ENCODE assay signal across 19 mouse cellular contexts in genomic region chr10:3936864-3937263, GRCm38 (mm10). TPM values are rescaled to one million over a fixed set of nuclear protein-coding genes. Genes with fewer than 3 reads are reported as not detected.
DNase-seq lines count a peak whose midpoint lies in the region; ATAC-seq and TF ChIP-seq lines count a peak whose summit lies in the region.
"Had no signal": no experiment of that assay in that cellular context is flagged by ENCODE, and none has a peak within 500 bp of the region (broad histone marks: within the 10 kb centered on the region; RNA-seq: fewer than 3 reads in every experiment).

No protein-coding gene starts in this region.

- no peak overlapping the region for H3K4me3 ChIP-seq in midbrain, embryonic 11.5 days (ENCODE audit: low read depth, low read length)
- H3K4me3 ChIP-seq in midbrain, postnatal 0 days (ENCODE audit: low read depth, low read length), result no peak overlapping the region
- H3K4me3 ChIP-seq: embryonic facial prominence, embryonic 10.5 days; embryonic facial prominence, embryonic 12.5 days had no signal

- no peak overlapping the region for H3K27ac ChIP-seq in midbrain, embryonic 11.5 days (ENCODE audit: low read depth, low read length)
- H3K27ac ChIP-seq in midbrain, postnatal 0 days (ENCODE audit: low read depth, low read length), result no peak overlapping the region
- H3K27ac ChIP-seq: embryonic facial prominence, embryonic 10.5 days; embryonic facial prominence, embryonic 12.5 days had no signal

- peaks cover 8% of the 10 kb centered on the region for H3K4me1 ChIP-seq in midbrain, embryonic 11.5 days (ENCODE audit: control insufficient read depth, insufficient read depth, low read length)
- H3K4me1 ChIP-seq in midbrain, postnatal 0 days (ENCODE audit: insufficient read depth, low read length), result no peaks in the 10 kb centered on the region

- intact Hi-C loops in left cerebral cortex, postnatal 10 days (cut with DNase I), result no loop called here

- DNase-seq in midbrain, embryonic 11.5 days (ENCODE audit: low spot score, missing footprints), result peak; percentile 69
- DNase-seq in midbrain, postnatal 0 days (ENCODE audit: low spot score), result no peak
- DNase-seq in left cerebral cortex, postnatal 10 days (ENCODE audit: extremely low spot score in 1 of 2, low spot score in 2 of 2), result no peak
- DNase-seq in yolk sac, embryonic 10.5 days (ENCODE audit: low spot score), result no peak
- DNase-seq: adrenal gland, adult 2 months; adrenal gland, postnatal 10 days; adrenal gland, postnatal 25 days; cerebellum, adult 11 months; cerebellum, adult 18-20 months; cerebellum, adult 8-10 months; cerebellum, adult 9-11 months; cerebellum, postnatal 14 days; cerebellum, postnatal 36 days had no signal

- no peak for ATAC-seq in midbrain, embryonic 11.5 days (ENCODE audit: low FRiP score)
- no peak for ATAC-seq in midbrain, postnatal 0 days (ENCODE audit: low FRiP score)
- ATAC-seq in granulocyte monocyte progenitor cell, adult 5-6 weeks (replicated peaks; ENCODE audit: poor library complexity, severe bottlenecking), result peak; percentile 97
- peak; percentile 97 for ATAC-seq in megakaryocyte progenitor cell, adult 5-6 weeks (replicated peaks; ENCODE audit: poor library complexity)
- ATAC-seq: forebrain, embryonic 14.5 days; forebrain, embryonic 16.5 days had no signal

- no peaks in the 10 kb centered on the region for H3K9me3 ChIP-seq in midbrain, embryonic 11.5 days (ENCODE audit: control insufficient read depth, low read length)
- no peaks in the 10 kb centered on the region for H3K9me3 ChIP-seq in midbrain, postnatal 0 days (ENCODE audit: low read length)
- H3K9me3 ChIP-seq: embryonic facial prominence, embryonic 12.5 days had no signal

- no peak overlapping the region for H3K9ac ChIP-seq in midbrain, embryonic 11.5 days (ENCODE audit: low read length)
- H3K9ac ChIP-seq in midbrain, postnatal 0 days (replicated peaks; ENCODE audit: low read length, poor library complexity, severe bottlenecking), result no peak overlapping the region
- H3K9ac ChIP-seq: embryonic facial prominence, embryonic 12.5 days had no signal

- no peak overlapping the region for H3K4me2 ChIP-seq in midbrain, embryonic 11.5 days
- H3K4me2 ChIP-seq in midbrain, postnatal 0 days (ENCODE audit: low read depth, low read length, poor library complexity, severe bottlenecking), result no peak overlapping the region
- H3K4me2 ChIP-seq: embryonic facial prominence, embryonic 12.5 days had no signal

- no peak for TF ChIP-seq CTCF in midbrain, postnatal 0 days (IDR thresholded peaks at IDR 0.05)

- H3K27me3 ChIP-seq in midbrain, embryonic 11.5 days (ENCODE audit: control insufficient read depth, insufficient read depth, low read length), result no peaks in the 10 kb centered on the region
- no peaks in the 10 kb centered on the region for H3K27me3 ChIP-seq in midbrain, postnatal 0 days (ENCODE audit: insufficient read depth, low read length)
- H3K27me3 ChIP-seq: embryonic facial prominence, embryonic 12.5 days had no signal

- peaks cover 3% of the 10 kb centered on the region; the same call in 1 of the 2 replicates for H3K36me3 ChIP-seq in midbrain, embryonic 11.5 days (ENCODE audit: control insufficient read depth, insufficient read depth, low read length)
- 0 out of 2 replicates have a peak, but pooled peaks cover 2% of the 10 kb centered on the region for H3K36me3 ChIP-seq in midbrain, postnatal 0 days (ENCODE audit: insufficient read depth, low read length)

RNA-seq across cellular contexts. Expression of gene Mthfd1l, which starts 36.1 kb away (rescaled TPM):
- polyA plus RNA-seq in midbrain, embryonic 11.5 days (2014; fragmentation: Nextera tagmentation; extraction: Ambion mirVana), result 15.1 and 15.4 TPM in 2 replicates
- 9.2 and 10.3 TPM in 2 replicates for total RNA-seq in midbrain, postnatal 0 days (2014; rRNA removed)
- polyA plus RNA-seq in midbrain, postnatal 0 days (2015; fragmentation: Nextera tagmentation; extraction: Ambion mirVana), result 7.9 and 8.6 TPM in 2 replicates
- 41.7 and 50.0 TPM in 2 replicates for total RNA-seq in granulocyte monocyte progenitor cell, adult 5-6 weeks (2014; fragmentation: Nextera tagmentation)
- 105 and 111 TPM in 2 replicates for total RNA-seq in granulocyte monocyte progenitor cell, adult 5-6 weeks (2017)
- 38.1 and 39.4 TPM in 2 replicates for total RNA-seq in megakaryocyte progenitor cell, adult 5-6 weeks (2015)
- 99.8 and 149 TPM in 2 replicates for total RNA-seq in megakaryocyte progenitor cell, adult 5-6 weeks (2017)
- 10 to 100 TPM; 14.6 to 15.1 TPM for total RNA-seq in left cerebral cortex, postnatal 10 days (2021)

Comparison
In these comparisons a context has a peak if more than half of its experiments do, and no peak if none do; other contexts are left out.
1. ATAC-seq: peak in granulocyte monocyte progenitor cell, adult 5-6 weeks (single experiment) and megakaryocyte progenitor cell, adult 5-6 weeks (single experiment); none in midbrain, embryonic 11.5 days (single experiment) and midbrain, postnatal 0 days (single experiment).